Mouse (Mus musculus) 3T3-L1 (cell line): ENCODE data around the gene Pole2.

Experiments used
- DNase-seq: peaks from one replicate; pipeline ENCODE4 v3.0.0-alpha.2; 2015; ENCODE audit warnings: low read depth, low spot score

Gene Pole2

GRCm38 (mm10) chr12:69227776-69228466 is at the start of gene Pole2:
Gene Pole2 (minus strand): TSS chr12:69228195.
- peak; percentile 93 for DNase-seq

GRCm38 (mm10) chr12:69268956-69269355 is 41.0 kb upstream of the Pole2 start:
- DNase-seq = no peak

GRCm38 (mm10) chr12:69267956-69268632 is 40.1 kb upstream of the Pole2 start:
- no peak for DNase-seq

GRCm38 (mm10) chr12:69265031-69265430 is 37.0 kb upstream of the Pole2 start:
- no peak for DNase-seq

- DNase-seq = no peak
These were observed 34.3 kb upstream of the Pole2 start for GRCm38 (mm10) chr12:69262251-69262650.

GRCm38 (mm10) chr12:69257836-69258235 is 29.8 kb upstream of the Pole2 start:
- no peak for DNase-seq

GRCm38 (mm10) chr12:69253806-69254205 is 25.8 kb upstream of the Pole2 start:
- peak; percentile 72 for DNase-seq

- DNase-seq = peak; percentile 27
These were observed 22.8 kb upstream of the Pole2 start for GRCm38 (mm10) chr12:69250756-69251155.

GRCm38 (mm10) chr12:69249766-69250165 is 21.8 kb upstream of the Pole2 start:
- peak; percentile 24 for DNase-seq

GRCm38 (mm10) chr12:69241771-69242431 is 13.9 kb upstream of the Pole2 start:
- DNase-seq = peak; percentile 42

GRCm38 (mm10) chr12:69241405-69241770 is 13.4 kb upstream of the Pole2 start:
- DNase-seq = no peak

GRCm38 (mm10) chr12:69240876-69241275 is 12.9 kb upstream of the Pole2 start, which contains the start of gene Klhdc1:
Gene Klhdc1 (plus strand): TSS chr12:69241176.
- DNase-seq = no peak

- peak; percentile 47 for DNase-seq
These were observed 10.3 kb upstream of the Pole2 start for GRCm38 (mm10) chr12:69238284-69238683.

- DNase-seq = no peak
These were observed 7.8 kb upstream of the Pole2 start for GRCm38 (mm10) chr12:69235782-69236181.

- DNase-seq = peak; percentile 60
These were observed 1.3 kb upstream of the Pole2 start for GRCm38 (mm10) chr12:69229251-69229650.

- DNase-seq = no peak
These were observed 7.2 kb downstream of the Pole2 start for GRCm38 (mm10) chr12:69220613-69221277.

GRCm38 (mm10) chr12:69216587-69216986 is 11.4 kb downstream of the Pole2 start:
- no peak for DNase-seq

- peak; percentile 96 for DNase-seq
These were observed 12.8 kb downstream of the Pole2 start for GRCm38 (mm10) chr12:69215000-69215785.

- DNase-seq = no peak
These were observed 13.6 kb downstream of the Pole2 start for GRCm38 (mm10) chr12:69214393-69214792.

- no peak for DNase-seq
These were observed 14.7 kb downstream of the Pole2 start for GRCm38 (mm10) chr12:69213186-69213777.

- peak; percentile 41 for DNase-seq
These were observed 16.9 kb downstream of the Pole2 start for GRCm38 (mm10) chr12:69211057-69211456.
